Mouse (Mus musculus): ENCODE data around the gene Cfap77. TPM values are rescaled to one million over a fixed set of nuclear protein-coding genes. Genes with fewer than 3 reads are reported as not detected.

Gene Cfap77
- total and polyA plus RNA-seq, 3 experiments = 0.55 to 2.2 (median 0.73) TPM

- ATAC-seq (ENCODE audit: extremely low read depth, insufficient number of reproducible peaks, low FRiP score, poor library complexity, severe bottlenecking) = no peak
- Histone ChIP-seq H3K36me3 (replicated peaks) (peaks cover 97% of the 10 kb centered on the region), H3K9me3 (replicated peaks) (no peaks in the 10 kb centered on the region), H3K4me1 (ENCODE audit: insufficient read depth, low read depth, low read length) (no peaks in the 10 kb centered on the region), H3K4me3 (ENCODE audit: low read depth, low read length) (no peak overlapping the region), H3K27me3 (ENCODE audit: insufficient read depth, low read length) (no peaks in the 10 kb centered on the region)
- DNase-seq (ENCODE audit: low spot score) = no peak
- TF ChIP-seq GATA2 (IDR thresholded peaks at IDR 0.05; ENCODE audit: borderline replicate concordance, low read depth, low read length) (no peak), POLR2AphosphoS5 (IDR thresholded peaks at IDR 0.05; ENCODE audit: insufficient replicate concordance, low read depth, low read length) (no peak), CTCF (IDR thresholded peaks at IDR 0.05; ENCODE audit: low read depth, low read length) (no peak), GATA1 (IDR thresholded peaks at IDR 0.05; ENCODE audit: borderline replicate concordance, low read length) (no peak), TAL1 (conservative IDR thresholded peaks at IDR 0.05; ENCODE audit: low read depth, low read length) (no peak)
These were observed 170.0 kb downstream of the Cfap77 start for GRCm38 (mm10) chr2:28884914-28885313.

- H3K36me3 ChIP-seq (replicated peaks) = peaks cover 92% of the 10 kb centered on the region
These were observed 171.9 kb downstream of the Cfap77 start for GRCm38 (mm10) chr2:28882826-28883485.

GRCm38 (mm10) chr2:28882047-28882446 is 172.8 kb downstream of the Cfap77 start:
- no peaks in the 10 kb centered on the region for H3K4me1 ChIP-seq (ENCODE audit: insufficient read depth, low read depth, low read length)
- no peak overlapping the region for H3K4me3 ChIP-seq (ENCODE audit: low read depth, low read length)
- DNase-seq (ENCODE audit: low spot score) (no peak), ATAC-seq (ENCODE audit: extremely low read depth, insufficient number of reproducible peaks, low FRiP score, poor library complexity, severe bottlenecking) (no peak)
- H3K36me3 ChIP-seq (replicated peaks) = peaks cover 92% of the 10 kb centered on the region
- no peak for TF ChIP-seq TAL1 (conservative IDR thresholded peaks at IDR 0.05; ENCODE audit: low read depth, low read length)
- TF ChIP-seq CTCF (IDR thresholded peaks at IDR 0.05; ENCODE audit: low read depth, low read length) = no peak
- TF ChIP-seq POLR2AphosphoS5 (IDR thresholded peaks at IDR 0.05; ENCODE audit: insufficient replicate concordance, low read depth, low read length) = no peak
- TF ChIP-seq GATA1 (IDR thresholded peaks at IDR 0.05; ENCODE audit: borderline replicate concordance, low read length) = no peak
- TF ChIP-seq GATA2 (IDR thresholded peaks at IDR 0.05; ENCODE audit: borderline replicate concordance, low read depth, low read length) = no peak
- no peaks in the 10 kb centered on the region for H3K27me3 ChIP-seq (ENCODE audit: insufficient read depth, low read length)
- H3K9me3 ChIP-seq (replicated peaks) = no peaks in the 10 kb centered on the region

More at GRCm38 (mm10) chr2:28882826-28883485, 171.9 kb downstream of the Cfap77 start:
- no peaks in the 10 kb centered on the region for H3K9me3 ChIP-seq (replicated peaks)
- H3K4me3 ChIP-seq (ENCODE audit: low read depth, low read length) = no peak overlapping the region
- no peak for ATAC-seq (ENCODE audit: extremely low read depth, insufficient number of reproducible peaks, low FRiP score, poor library complexity, severe bottlenecking)
- DNase-seq (ENCODE audit: low spot score) = no peak
- H3K27me3 ChIP-seq (ENCODE audit: insufficient read depth, low read length) = no peaks in the 10 kb centered on the region
- H3K4me1 ChIP-seq (ENCODE audit: insufficient read depth, low read depth, low read length) = no peaks in the 10 kb centered on the region
- TF ChIP-seq GATA1 (IDR thresholded peaks at IDR 0.05; ENCODE audit: borderline replicate concordance, low read length) = no peak
- TF ChIP-seq CTCF (IDR thresholded peaks at IDR 0.05; ENCODE audit: low read depth, low read length) = no peak
- no peak for TF ChIP-seq POLR2AphosphoS5 (IDR thresholded peaks at IDR 0.05; ENCODE audit: insufficient replicate concordance, low read depth, low read length)
- no peak for TF ChIP-seq GATA2 (IDR thresholded peaks at IDR 0.05; ENCODE audit: borderline replicate concordance, low read depth, low read length)
- TF ChIP-seq TAL1 (conservative IDR thresholded peaks at IDR 0.05; ENCODE audit: low read depth, low read length) = no peak

GRCm38 (mm10) chr2:28881275-28881674 is 173.6 kb downstream of the Cfap77 start:
- Histone ChIP-seq H3K9me3 (replicated peaks) (no peaks in the 10 kb centered on the region), H3K4me3 (ENCODE audit: low read depth, low read length) (no peak overlapping the region), H3K36me3 (replicated peaks) (peaks cover 92% of the 10 kb centered on the region), H3K4me1 (ENCODE audit: insufficient read depth, low read depth, low read length) (no peaks in the 10 kb centered on the region), H3K27me3 (ENCODE audit: insufficient read depth, low read length) (no peaks in the 10 kb centered on the region)
- DNase-seq (ENCODE audit: low spot score) = no peak
- no peak for TF ChIP-seq POLR2AphosphoS5 (IDR thresholded peaks at IDR 0.05; ENCODE audit: insufficient replicate concordance, low read depth, low read length)
- TF ChIP-seq GATA2 (IDR thresholded peaks at IDR 0.05; ENCODE audit: borderline replicate concordance, low read depth, low read length) = no peak
- no peak for TF ChIP-seq TAL1 (conservative IDR thresholded peaks at IDR 0.05; ENCODE audit: low read depth, low read length)
- TF ChIP-seq CTCF (IDR thresholded peaks at IDR 0.05; ENCODE audit: low read depth, low read length) = no peak
- TF ChIP-seq GATA1 (IDR thresholded peaks at IDR 0.05; ENCODE audit: borderline replicate concordance, low read length) = no peak
- ATAC-seq (ENCODE audit: extremely low read depth, insufficient number of reproducible peaks, low FRiP score, poor library complexity, severe bottlenecking) = no peak

Other genes starting within 250 kb of the Cfap77 start
- gene Gtf3c4, start 214.7 kb downstream of the Cfap77 start, total RNA-seq (2014; fragmentation: Nextera tagmentation) = 26.0 and 27.6 TPM in 2 replicates
- gene Gtf3c4, start 214.7 kb downstream of the Cfap77 start, total RNA-seq (2017) = 22.0 and 25.0 TPM in 2 replicates
- gene Gtf3c4, start 214.7 kb downstream of the Cfap77 start, polyA plus RNA-seq (2012) = 37.6 and 38.3 TPM in 2 replicates
- 8.4 and 17.1 TPM in 2 replicates for gene Ddx31, start 214.7 kb downstream of the Cfap77 start, total RNA-seq (2014; fragmentation: Nextera tagmentation)
- gene Ddx31, start 214.7 kb downstream of the Cfap77 start, total RNA-seq (2017) = 13.0 and 15.9 TPM in 2 replicates
- gene Ddx31, start 214.7 kb downstream of the Cfap77 start, polyA plus RNA-seq (2012) = 5.0 and 5.2 TPM in 2 replicates
- not detected in 2 replicates for gene Barhl1, start 138.4 kb downstream of the Cfap77 start, total RNA-seq (2014; fragmentation: Nextera tagmentation)
- gene Barhl1, start 138.4 kb downstream of the Cfap77 start, total RNA-seq (2017) = 0.11 TPM in 1 of 2 replicates, not detected in the other
- 0.07 TPM in 1 of 2 replicates, not detected in the other for gene Barhl1, start 138.4 kb downstream of the Cfap77 start, polyA plus RNA-seq (2012)
- gene Ttf1, start 5.2 kb upstream of the Cfap77 start, total RNA-seq (2014; fragmentation: Nextera tagmentation) = 21.5 and 27.6 TPM in 2 replicates
- 31.8 and 39.2 TPM in 2 replicates for gene Ttf1, start 5.2 kb upstream of the Cfap77 start, total RNA-seq (2017)
- 5.6 and 7.8 TPM in 2 replicates for gene Ttf1, start 5.2 kb upstream of the Cfap77 start, polyA plus RNA-seq (2012)
- 47.0 and 62.5 TPM in 2 replicates for gene Setx, start 69.1 kb upstream of the Cfap77 start, total RNA-seq (2014; fragmentation: Nextera tagmentation)
- gene Setx, start 69.1 kb upstream of the Cfap77 start, total RNA-seq (2017) = 52.1 and 72.9 TPM in 2 replicates
- 6.0 and 7.3 TPM in 2 replicates for gene Setx, start 69.1 kb upstream of the Cfap77 start, polyA plus RNA-seq (2012)
- gene Ntng2, start 197.9 kb upstream of the Cfap77 start, total RNA-seq (2014; fragmentation: Nextera tagmentation) = not detected in 2 replicates
- gene Ntng2, start 197.9 kb upstream of the Cfap77 start, total RNA-seq (2017) = 0.49 TPM in 1 of 2 replicates, not detected in the other
- gene Ntng2, start 197.9 kb upstream of the Cfap77 start, polyA plus RNA-seq (2012) = not detected in 2 replicates